16 mouse cellular contexts compared by ENCODE assay signal in genomic region chr11:6164781-6165180, GRCm38 (mm10). TPM values are rescaled to one million over a fixed set of nuclear protein-coding genes. Genes with fewer than 3 reads are reported as not detected.
"Had no signal": no experiment of that assay in that cellular context is flagged by ENCODE, and none has a peak within 500 bp of the region (broad histone marks: within the 10 kb centered on the region; RNA-seq: fewer than 3 reads in every experiment).

No protein-coding gene starts in this region.

- H3K9me3 ChIP-seq: lung, embryonic 15.5 days; megakaryocyte, embryonic 14.5 days; midbrain, embryonic 12.5 days; midbrain, embryonic 15.5 days; neural tube, embryonic 12.5 days; stomach, embryonic 15.5 days had no signal

- H3K27ac ChIP-seq: lung, embryonic 15.5 days; macrophage; midbrain, embryonic 12.5 days; midbrain, embryonic 15.5 days; neural tube, embryonic 12.5 days; stomach, embryonic 15.5 days; stomach, postnatal 0 days had no signal

- H3K4me1 ChIP-seq: lung, embryonic 15.5 days; neural tube, embryonic 12.5 days; stomach, embryonic 15.5 days had no signal

- DNase-seq: lung, adult 2 months; lung, postnatal 14 days; lung, postnatal 36 days; right cerebral cortex, postnatal 14 days; thymus, adult 2 months; thymus, postnatal 25 days; thymus, postnatal 4 days had no signal

- H3K4me3 ChIP-seq: lung, embryonic 15.5 days; megakaryocyte, embryonic 14.5 days; midbrain, embryonic 12.5 days; midbrain, embryonic 15.5 days; neural tube, embryonic 12.5 days; stomach, embryonic 15.5 days had no signal

- H3K27me3 ChIP-seq: lung, embryonic 15.5 days; megakaryocyte, embryonic 14.5 days; midbrain, embryonic 12.5 days; midbrain, embryonic 15.5 days; neural tube, embryonic 12.5 days; stomach, embryonic 15.5 days had no signal

- H3K4me2 ChIP-seq: lung, embryonic 15.5 days; midbrain, embryonic 12.5 days; midbrain, embryonic 15.5 days; neural tube, embryonic 12.5 days; stomach, embryonic 15.5 days had no signal

- ATAC-seq: lung, postnatal 0 days; midbrain, embryonic 15.5 days had no signal

- H3K9ac ChIP-seq: lung, embryonic 15.5 days; midbrain, embryonic 12.5 days; midbrain, embryonic 15.5 days; neural tube, embryonic 12.5 days; stomach, embryonic 15.5 days had no signal

- H3K36me3 ChIP-seq: lung, embryonic 15.5 days; midbrain, embryonic 12.5 days; midbrain, embryonic 15.5 days; neural tube, embryonic 12.5 days; stomach, embryonic 15.5 days had no signal

RNA-seq across cellular contexts. Expression of gene A730071L15Rik, which starts 35.0 kb away (rescaled TPM):
- polyA plus RNA-seq: macrophage had no signal
